Mouse (Mus musculus): ENCODE measurements around the gene Ccnd3.

DNA sequence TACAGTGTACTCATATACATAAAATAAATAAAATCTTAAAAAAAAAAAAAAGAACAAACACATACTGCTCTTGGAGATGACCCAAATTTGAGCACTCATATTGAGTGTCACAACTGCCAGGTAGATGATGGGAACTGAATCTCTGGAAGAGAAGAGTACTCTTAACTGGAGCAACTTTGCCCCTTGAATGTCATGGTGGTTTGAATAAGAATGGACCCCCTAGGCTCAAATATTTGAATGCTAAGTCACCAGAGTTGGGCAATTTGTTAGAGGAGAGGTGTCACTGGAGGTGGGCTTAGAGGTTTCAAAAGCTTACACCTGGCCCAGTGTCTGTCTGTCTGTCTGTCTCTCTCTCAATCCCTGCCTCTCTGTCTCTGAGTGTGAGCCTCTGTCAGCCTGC is 1.2 kb upstream of the Ccnd3 start:
- TF ChIP-seq POLR2A (IDR thresholded peaks at IDR 0.05; ENCODE audit: control insufficient read depth in 1 of 2, insufficient read depth in 1 of 2, low read depth in 1 of 2, low read length in 2 of 2, poor library complexity in 1 of 2) (no peak), GABPA (IDR thresholded peaks at IDR 0.05; ENCODE audit: low read depth, low read length) (no peak), ZMIZ1 (IDR thresholded peaks at IDR 0.05; ENCODE audit: low read depth, low read length) (no peak), BHLHE40 (IDR thresholded peaks at IDR 0.05; ENCODE audit: borderline replicate concordance, low read depth, low read length) (no peak), CTCF (IDR thresholded peaks at IDR 0.05 in 2 of 3, conservative IDR thresholded peaks at IDR 0.05 in 1 of 3; ENCODE audit: control insufficient read depth in 1 of 3, insufficient read depth in 1 of 3, low read depth in 2 of 3, low read length in 3 of 3, poor library complexity in 1 of 3, severe bottlenecking in 1 of 3) (no peak), MYC (IDR thresholded peaks at IDR 0.05; ENCODE audit: low read depth, low read length) (no peak), TAL1 (IDR thresholded peaks at IDR 0.05; ENCODE audit: low read length) (no peak), NRF1 (IDR thresholded peaks at IDR 0.05; ENCODE audit: insufficient read depth, low read depth, low read length, poor library complexity, severe bottlenecking) (no peak), POLR2AphosphoS5 (IDR thresholded peaks at IDR 0.05; ENCODE audit: borderline replicate concordance, low read depth, low read length) (no peak)

Data from MEL (cell line).